Mouse (Mus musculus) brain, embryonic 14.5 days (tissue): ENCODE data around the gene Ifit3. TPM values are rescaled to one million over a fixed set of nuclear protein-coding genes. Genes with fewer than 3 reads are reported as not detected.
"Not testable (repeated sequence)": the region's sequence is repeated elsewhere in the genome, so short reads cannot be mapped to it uniquely, and the experiment has no call there.

Experiments
- DNase-seq: peaks from one replicate; pipeline ENCODE4 v3.0.0-alpha.2; 2011; ENCODE audit warnings: low read depth
- CTCF ChIP-seq: fragments of 200-500 bp; IDR thresholded peaks from 2 replicates; pipeline ENCODE4 v1.5.1; 2012; ENCODE audit warnings: inconsistent platforms, mild to moderate bottlenecking, moderate library complexity, borderline replicate concordance; ENCODE audit not compliant: insufficient read depth, insufficient read length; ENCODE audit errors: extremely low read depth
- POLR2A ChIP-seq: fragments of 200-500 bp; IDR thresholded peaks from 2 replicates; pipeline ENCODE4 v1.6.1; 2012; ENCODE audit warnings: mild to moderate bottlenecking, inconsistent platforms, borderline replicate concordance; ENCODE audit not compliant: poor library complexity, insufficient read depth, insufficient read length, severe bottlenecking; ENCODE audit errors: extremely low read depth
- polyA plus RNA-seq: library from polyadenylated mRNA; depleted of rRNA; stranded (reverse); fragments of >200 nt; gene quantifications from 2 replicates; pipeline ENCODE4 v1.2.3, GENCODE M21; 2012; rRNA removed

The Ifit3 gene
- polyA plus RNA-seq, 1 experiment: 0.77 TPM

DNA sequence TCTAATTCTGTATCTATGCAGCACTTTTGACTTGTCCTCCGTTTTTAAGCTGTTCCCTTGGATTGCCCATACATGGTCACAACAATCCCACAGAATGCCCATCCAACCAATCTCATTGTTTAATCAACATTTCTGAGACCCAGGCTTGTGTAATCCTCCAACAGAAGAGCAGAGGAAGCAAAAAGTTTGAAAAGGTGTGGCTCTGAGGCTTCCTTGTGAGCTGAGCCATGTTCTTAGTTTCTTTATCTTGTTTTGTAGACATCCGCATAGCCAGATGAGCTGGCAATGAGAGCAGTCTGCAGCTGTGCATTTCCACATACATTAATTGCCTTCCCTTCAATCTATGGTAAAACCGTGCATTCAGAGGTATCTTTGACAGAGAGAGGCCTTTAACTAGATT is 22.1 kb downstream of the Ifit3 start:
- DNase-seq: no peak

DNA sequence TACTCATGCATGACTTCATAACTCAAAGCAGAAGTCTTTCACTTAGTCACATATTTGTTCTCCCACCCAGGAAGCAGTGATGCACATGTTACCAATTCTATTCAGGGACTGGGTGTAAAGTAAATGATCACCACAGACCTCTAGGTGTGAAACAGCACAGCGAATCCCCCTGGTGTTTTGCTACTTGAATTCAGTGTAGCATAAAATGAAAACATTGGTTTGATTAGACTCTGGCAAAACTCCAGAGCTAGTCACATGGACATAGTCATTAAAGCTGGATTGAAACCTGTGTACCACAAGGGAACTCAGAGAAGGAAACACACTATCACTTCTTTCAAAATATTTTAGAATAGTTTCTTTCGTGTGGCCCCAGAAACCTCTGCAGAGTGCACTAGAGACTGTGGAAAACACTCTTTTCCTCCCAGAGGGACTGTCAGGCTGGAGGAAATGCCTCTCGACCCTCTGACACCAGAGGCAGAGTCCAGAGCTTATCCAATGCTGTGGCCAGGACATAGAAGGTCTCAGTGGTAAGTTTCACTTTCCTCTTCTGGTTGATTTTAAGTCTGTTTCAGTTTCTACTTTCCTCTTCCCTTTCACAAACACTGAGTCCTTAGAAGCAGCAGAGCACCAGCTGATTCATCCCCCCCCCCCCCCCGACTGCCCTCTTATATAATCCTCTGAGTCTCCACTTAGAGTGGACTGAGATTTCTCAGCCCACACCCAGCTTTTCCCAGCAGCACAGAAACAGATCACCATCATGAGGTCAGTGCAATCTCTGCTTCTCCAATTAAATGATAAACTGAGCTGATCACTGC is 24.1 kb downstream of the Ifit3 start, which contains the start of gene Ifit3b:
TSS of gene Ifit3b (plus strand) at position 734 of the 815 bp plus-strand sequence.
- DNase-seq: peak; percentile 55

More for the DNA sequence above, 22.1 kb downstream of the Ifit3 start:
- no peak for TF ChIP-seq CTCF

DNA sequence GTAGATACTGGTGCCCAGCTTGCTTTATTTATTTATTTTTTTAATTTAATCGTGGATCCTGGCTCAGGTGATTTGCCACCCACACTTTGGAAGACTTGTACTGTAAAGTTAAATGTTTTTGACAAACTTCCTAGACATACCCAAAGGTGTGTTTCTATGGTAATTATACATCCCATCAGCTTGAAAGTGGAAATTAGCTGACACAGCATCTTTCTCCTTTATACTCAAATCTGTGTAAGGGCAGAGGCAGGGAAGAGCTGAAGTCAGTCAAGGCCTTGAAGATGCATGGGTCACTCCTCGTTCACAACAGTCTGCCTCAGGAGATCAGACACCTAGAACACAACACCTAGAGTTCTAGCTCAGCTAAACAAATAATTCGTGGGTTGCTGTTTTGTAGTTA is 26.8 kb downstream of the Ifit3 start:
- not testable (repeated sequence) for DNase-seq

DNA sequence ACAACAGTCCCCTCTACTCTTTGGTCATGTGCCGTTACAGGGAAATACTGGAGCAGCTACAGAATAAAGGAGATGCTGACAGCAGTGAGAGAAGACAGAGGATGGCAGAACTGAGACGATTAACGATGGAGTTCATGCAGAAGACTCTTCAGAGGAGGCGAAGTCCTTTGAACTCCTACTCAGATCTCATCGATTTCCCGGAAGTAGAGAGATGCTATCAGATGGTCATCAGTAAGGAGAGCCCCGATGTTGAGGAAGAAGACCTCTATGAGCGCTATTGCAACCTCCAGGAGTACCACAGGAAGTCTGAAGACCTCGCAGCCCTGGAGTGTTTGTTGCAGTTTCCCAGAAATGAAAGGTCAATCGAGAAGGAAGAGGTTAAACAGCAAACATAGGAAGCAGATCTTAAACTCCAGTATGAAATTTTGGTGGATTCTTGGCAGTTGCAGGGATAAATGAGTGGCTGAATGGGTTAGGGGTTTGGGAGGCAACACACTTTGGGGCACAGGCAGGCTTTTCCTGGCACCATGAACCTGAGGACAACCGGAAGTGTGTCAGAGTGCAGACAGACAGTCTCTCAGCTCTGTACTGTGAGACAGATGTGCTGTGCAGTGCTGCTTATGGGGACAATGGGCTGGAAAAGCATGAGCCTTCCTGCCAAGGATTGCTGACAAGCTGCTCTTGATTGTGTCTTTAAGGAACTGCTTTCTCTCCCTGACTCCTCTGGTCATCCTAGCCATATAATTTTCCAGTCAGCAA is 29.1 kb downstream of the Ifit3 start:
- not testable (repeated sequence) for DNase-seq

DNA sequence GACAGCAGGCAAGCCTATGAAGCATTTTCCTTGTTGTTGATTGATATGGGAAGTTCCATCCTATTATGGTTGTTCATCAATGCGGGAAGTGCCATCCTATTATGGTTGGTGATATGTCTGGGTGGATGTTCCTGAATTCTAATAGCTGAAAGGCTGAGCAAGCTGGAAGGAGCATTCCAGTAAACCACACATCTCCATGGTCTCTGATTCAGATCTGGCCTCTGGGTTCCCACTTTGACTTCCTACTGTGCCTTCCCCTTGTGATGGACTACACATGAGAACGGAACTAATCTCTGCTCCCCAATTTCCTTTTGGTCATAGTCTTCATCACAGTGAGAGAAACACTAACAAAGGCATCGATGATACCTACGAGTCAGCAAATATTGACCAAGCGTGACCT is 37.5 kb downstream of the Ifit3 start:
- no peak for DNase-seq
- TF ChIP-seq POLR2A: no peak
- no peak for TF ChIP-seq CTCF

DNA sequence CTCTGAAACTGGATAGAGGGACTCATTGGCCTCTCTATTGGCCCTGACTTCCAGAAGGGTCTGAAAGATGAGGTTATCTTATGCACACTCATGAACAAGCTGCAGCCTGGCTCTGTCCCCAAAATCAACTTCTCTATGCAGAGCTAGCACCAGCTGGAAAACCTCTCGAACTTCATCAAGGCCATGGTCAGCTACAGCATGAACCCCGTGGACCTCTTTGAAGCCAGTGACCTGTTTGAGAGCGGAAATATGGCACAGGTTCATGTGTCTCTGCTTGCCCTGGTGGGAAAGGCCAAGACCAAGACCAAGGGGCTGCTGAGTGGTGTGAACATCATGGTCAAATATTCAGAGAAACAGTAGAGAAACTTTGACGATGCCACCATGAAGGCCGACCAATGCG is 40.5 kb downstream of the Ifit3 start:
- no peak for DNase-seq

DNA sequence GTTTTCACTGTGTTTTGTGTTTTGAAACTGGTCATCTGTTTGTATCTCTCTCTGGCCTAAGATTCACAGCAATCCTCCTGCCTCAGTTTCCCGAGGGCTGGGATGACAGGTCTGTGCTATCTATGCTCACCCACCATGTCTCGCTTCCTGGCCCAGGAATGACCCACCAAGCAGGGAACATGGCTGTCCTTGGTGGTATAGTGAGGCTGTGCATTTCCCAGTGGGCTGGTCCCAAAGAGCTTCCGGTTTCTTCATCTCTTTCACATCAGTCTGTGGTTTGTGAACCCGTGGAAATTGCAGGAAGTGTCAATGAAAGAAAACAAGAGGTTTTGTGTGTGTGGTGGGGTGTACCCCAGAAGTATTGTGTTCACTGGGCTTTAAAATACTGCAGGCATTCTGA is 41.3 kb downstream of the Ifit3 start:
- DNase-seq: no peak
- no peak for TF ChIP-seq CTCF
- no peak for TF ChIP-seq POLR2A

More for the DNA sequence above, 40.5 kb downstream of the Ifit3 start:
- TF ChIP-seq POLR2A (no peak), CTCF (no peak)

DNA sequence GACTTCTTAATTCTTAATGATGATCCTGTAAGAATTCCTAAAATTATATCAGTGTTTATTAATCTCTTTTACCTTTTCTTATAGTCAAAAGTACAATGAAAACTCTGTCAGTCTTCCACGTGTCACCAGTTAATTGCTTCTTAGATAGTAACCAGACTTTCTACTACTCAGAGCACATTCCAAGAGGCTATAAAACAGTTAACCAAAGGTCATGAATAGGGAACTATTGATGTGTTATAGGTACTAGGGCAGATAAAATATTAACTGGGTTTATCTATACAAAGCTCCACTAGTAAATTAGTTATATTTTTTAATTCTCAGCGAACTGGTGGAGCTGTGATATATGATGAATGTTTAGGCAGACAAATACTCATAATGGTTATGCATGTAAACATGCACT is 44.2 kb downstream of the Ifit3 start:
- TF ChIP-seq CTCF: no peak
- TF ChIP-seq POLR2A: no peak
- no peak for DNase-seq

DNA sequence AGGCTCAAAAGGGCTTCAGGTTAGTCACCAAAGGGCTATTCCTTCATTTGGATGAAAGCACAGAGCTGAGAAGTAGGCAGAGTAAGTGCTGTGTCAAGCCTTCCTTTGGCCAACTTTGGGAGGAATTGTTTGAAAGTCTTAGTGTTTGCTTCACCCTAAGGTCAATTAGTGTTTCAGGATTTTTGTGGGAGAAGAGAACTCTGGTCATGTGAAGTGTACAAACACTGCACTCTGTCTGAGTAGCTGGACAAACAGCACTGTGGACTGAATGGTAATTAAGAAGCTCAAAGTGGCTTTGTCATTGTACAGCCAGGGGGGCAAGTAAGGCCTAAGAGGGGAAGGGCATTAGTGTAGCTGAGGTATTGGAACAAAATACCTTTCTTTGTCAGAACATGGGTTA is 48.2 kb downstream of the Ifit3 start:
- TF ChIP-seq POLR2A (no peak), CTCF (no peak)
- no peak for DNase-seq

DNA sequence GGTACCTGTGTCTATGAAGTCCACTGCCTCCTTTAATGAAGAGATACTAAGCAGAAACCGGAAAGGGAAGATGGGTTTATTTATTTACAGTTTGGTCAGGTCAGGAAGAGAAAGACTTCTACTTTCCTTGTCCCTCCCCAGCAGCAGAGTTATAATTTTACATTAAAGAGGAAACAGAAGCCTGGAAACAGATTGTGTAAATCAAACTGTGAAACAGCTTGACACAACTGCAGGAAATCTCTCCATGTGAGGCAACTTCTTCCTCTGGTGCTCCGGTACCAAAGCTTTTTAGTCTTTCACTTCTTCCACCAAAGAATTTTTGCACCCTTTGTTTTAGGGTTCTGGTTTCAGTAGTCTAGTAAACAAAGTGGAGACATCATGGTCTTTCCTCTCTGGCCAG is 50.2 kb downstream of the Ifit3 start:
- no peak for DNase-seq
- TF ChIP-seq CTCF: no peak
- TF ChIP-seq POLR2A: no peak

DNA sequence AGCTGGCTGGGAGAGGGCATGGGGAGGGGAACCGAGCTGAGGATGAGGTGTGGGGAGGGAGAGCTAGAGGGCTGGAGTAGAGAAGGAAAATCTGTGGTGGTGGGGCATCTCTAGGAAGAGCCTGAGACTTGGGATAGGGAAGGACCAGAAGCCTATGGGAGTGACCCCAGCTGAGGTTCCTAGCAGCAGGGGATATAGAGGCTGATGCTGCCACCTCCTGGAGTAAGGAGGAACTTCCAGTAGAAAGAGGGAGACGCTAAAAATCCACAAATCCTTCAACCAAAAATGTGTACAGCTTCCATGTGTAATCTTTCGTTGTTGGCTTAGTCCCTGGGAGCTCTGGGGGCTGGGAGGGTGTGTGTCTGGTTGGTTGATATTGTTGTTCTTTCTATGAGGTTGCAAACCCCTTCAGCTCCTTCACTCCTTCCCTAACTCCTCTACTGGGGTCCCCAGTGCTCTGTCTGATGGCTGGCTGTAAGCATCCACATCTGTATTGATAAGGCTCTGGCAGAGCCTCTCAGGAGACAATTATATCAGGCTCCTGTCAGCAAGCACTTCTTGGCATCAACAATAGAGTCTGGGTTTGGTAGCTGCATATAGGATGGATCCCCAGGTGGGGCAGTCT is 53.7 kb downstream of the Ifit3 start:
- TF ChIP-seq POLR2A: no peak
- TF ChIP-seq CTCF: peak; percentile 72; the same call in 1 of the 2 replicates
- peak; percentile 68 for DNase-seq

Other genes starting within 250 kb of the Ifit3 start
- 3.5 and 3.6 TPM in 2 replicates for gene Ch25h, start 108.4 kb upstream of the Ifit3 start, polyA plus RNA-seq
- 18.9 and 20.0 TPM in 2 replicates for gene Lipa, start 56.1 kb upstream of the Ifit3 start, polyA plus RNA-seq
- gene Ifit2, start 32.8 kb upstream of the Ifit3 start, polyA plus RNA-seq: 2.8 and 2.9 TPM in 2 replicates
- gene Ifit1bl1, start 18.4 kb downstream of the Ifit3 start, polyA plus RNA-seq: 0.37 and 0.55 TPM in 2 replicates
- 0.05 and 0.08 TPM in 2 replicates for gene Ifit3b, start 24.4 kb downstream of the Ifit3 start, polyA plus RNA-seq
- 0.09 and 0.19 TPM in 2 replicates for gene Ifit1bl2, start 57.2 kb downstream of the Ifit3 start, polyA plus RNA-seq
- 0.08 and 0.21 TPM in 2 replicates for gene Ifit1, start 57.3 kb downstream of the Ifit3 start, polyA plus RNA-seq
- 2.2 and 2.8 TPM in 2 replicates for gene Slc16a12, start 163.8 kb downstream of the Ifit3 start, polyA plus RNA-seq